Mouse (Mus musculus): ENCODE results near the gene Anks6.
A peak's percentile ranks its signal among the peaks of the same experiment; 100 is the strongest.

GRCm38 (mm10) chr4:46989842-46990241 lies 67.4 kb downstream of the Anks6 start:
- TF ChIP-seq CTCF (IDR thresholded peaks at IDR 0.05; ENCODE audit: low read depth, low read length) (peak; percentile 45), POLR2A (IDR thresholded peaks at IDR 0.05; ENCODE audit: insufficient read depth, low read length) (no peak)
